Mouse (Mus musculus): ENCODE data around the gene Crybg2. TPM values are rescaled to one million over a fixed set of nuclear protein-coding genes. Genes with fewer than 3 reads are reported as not detected.

The Crybg2 gene
- total and polyA plus RNA-seq, 2 experiments from 2014 or later = 2.8 to 5.9 TPM

- Histone ChIP-seq H3K27me3 (ENCODE audit: insufficient read depth, low read length) (peaks cover 24% of the 10 kb centered on the region; the same call in 1 of the 2 replicates), H3K4me3 (ENCODE audit: low read length) (peak overlapping the region; percentile 32), H3K27ac (no peak overlapping the region), H3K4me1 (ENCODE audit: insufficient read depth, low read length) (no peaks in the 10 kb centered on the region), H3K9me3 (ENCODE audit: low read length) (no peaks in the 10 kb centered on the region), H3K9ac (replicated peaks; ENCODE audit: low read length) (no peak overlapping the region), H3K4me2 (ENCODE audit: low read depth, low read length) (peak overlapping the region; percentile 55), H3K36me3 (ENCODE audit: insufficient read depth, low read length) (no peaks in the 10 kb centered on the region)
- under 1% methylated on average over 46 of the region's 46 CpGs for WGBS
- ATAC-seq (no peak), DNase-seq (ENCODE audit: low spot score) (no peak)
- TF ChIP-seq CTCF (IDR thresholded peaks at IDR 0.05; ENCODE audit: low read depth) = no peak
These were observed 42.4 kb upstream of the Crybg2 start for GRCm38 (mm10) chr4:134018038-134018778.

- TF ChIP-seq CTCF (IDR thresholded peaks at IDR 0.05; ENCODE audit: low read depth) = no peak
- DNase-seq (ENCODE audit: low spot score) (no peak), ATAC-seq (no peak; the same call in 1 of the 2 replicates)
- Histone ChIP-seq H3K27ac (peak within 1 kb of the TSS; percentile 49; the same call in 1 of the 2 replicates), H3K9me3 (ENCODE audit: low read length) (no peaks in the 10 kb centered on the region), H3K9ac (replicated peaks; ENCODE audit: low read length) (peak within 1 kb of the TSS; percentile 21; the same call in 1 of the 2 replicates), H3K4me1 (ENCODE audit: insufficient read depth, low read length) (no peaks in the 10 kb centered on the region), H3K4me2 (ENCODE audit: low read depth, low read length) (peak within 1 kb of the TSS; percentile 55), H3K27me3 (ENCODE audit: insufficient read depth, low read length) (peaks cover 24% of the 10 kb centered on the region; the same call in 1 of the 2 replicates), H3K36me3 (ENCODE audit: insufficient read depth, low read length) (no peaks in the 10 kb centered on the region), H3K4me3 (ENCODE audit: low read length) (peak within 1 kb of the TSS; percentile 33)
- WGBS = under 1% methylated on average over 9 of the region's 9 CpGs
These were observed 41.9 kb upstream of the Crybg2 start, which contains the start of gene Lin28a for GRCm38 (mm10) chr4:134018779-134019145. Gene Lin28a, minus strand, starts transcription at chr4:134018841.

- Histone ChIP-seq H3K36me3 (ENCODE audit: insufficient read depth, low read length) (no peaks in the 10 kb centered on the region), H3K4me1 (ENCODE audit: insufficient read depth, low read length) (no peaks in the 10 kb centered on the region), H3K27me3 (ENCODE audit: insufficient read depth, low read length) (peaks cover 24% of the 10 kb centered on the region; the same call in 1 of the 2 replicates), H3K4me2 (ENCODE audit: low read depth, low read length) (peak overlapping the region; percentile 55), H3K27ac (no peak overlapping the region), H3K4me3 (ENCODE audit: low read length) (peak overlapping the region; percentile 33), H3K9ac (replicated peaks; ENCODE audit: low read length) (no peak overlapping the region), H3K9me3 (ENCODE audit: low read length) (no peaks in the 10 kb centered on the region)
- under 1% methylated on average over 7 of the region's 10 CpGs for WGBS
- DNase-seq (ENCODE audit: low spot score) (no peak), ATAC-seq (peak; percentile 38; the same call in 1 of the 2 replicates)
- no peak for TF ChIP-seq CTCF (IDR thresholded peaks at IDR 0.05; ENCODE audit: low read depth)
These were observed 41.4 kb upstream of the Crybg2 start for GRCm38 (mm10) chr4:134019210-134019609.

GRCm38 (mm10) chr4:134019641-134020351, 40.8 kb upstream of the Crybg2 start:
- Histone ChIP-seq H3K9ac (replicated peaks; ENCODE audit: low read length) (peak overlapping the region; percentile 21), H3K4me1 (ENCODE audit: insufficient read depth, low read length) (no peaks in the 10 kb centered on the region), H3K36me3 (ENCODE audit: insufficient read depth, low read length) (no peaks in the 10 kb centered on the region), H3K4me3 (ENCODE audit: low read length) (peak overlapping the region; percentile 33), H3K9me3 (ENCODE audit: low read length) (no peaks in the 10 kb centered on the region), H3K27me3 (ENCODE audit: insufficient read depth, low read length) (peaks cover 24% of the 10 kb centered on the region; the same call in 1 of the 2 replicates), H3K4me2 (ENCODE audit: low read depth, low read length) (peak overlapping the region; percentile 55), H3K27ac (peak overlapping the region; percentile 49; the same call in 1 of the 2 replicates)
- ATAC-seq (peak; percentile 75), DNase-seq (ENCODE audit: low spot score) (peak; percentile 78)
- no peak for TF ChIP-seq CTCF (IDR thresholded peaks at IDR 0.05; ENCODE audit: low read depth)
- 4% methylated on average over 16 of the region's 16 CpGs for WGBS

GRCm38 (mm10) chr4:134020621-134021020, 40.0 kb upstream of the Crybg2 start:
- peak overlapping the region; percentile 55 for H3K4me2 ChIP-seq (ENCODE audit: low read depth, low read length)
- 0 out of 2 replicates have a peak overlapping the region, but pooled peaks have one; percentile 33 for H3K4me3 ChIP-seq (ENCODE audit: low read length)
- DNase-seq (ENCODE audit: low spot score) = peak; percentile 64

GRCm38 (mm10) chr4:134025802-134026201, 34.8 kb upstream of the Crybg2 start:
- Histone ChIP-seq H3K27ac (no peak overlapping the region), H3K27me3 (ENCODE audit: insufficient read depth, low read length) (no peaks in the 10 kb centered on the region), H3K36me3 (ENCODE audit: insufficient read depth, low read length) (no peaks in the 10 kb centered on the region), H3K4me2 (ENCODE audit: low read depth, low read length) (no peak overlapping the region), H3K4me1 (ENCODE audit: insufficient read depth, low read length) (no peaks in the 10 kb centered on the region), H3K4me3 (ENCODE audit: low read length) (no peak overlapping the region), H3K9ac (replicated peaks; ENCODE audit: low read length) (no peak overlapping the region), H3K9me3 (ENCODE audit: low read length) (no peaks in the 10 kb centered on the region)
- WGBS = 18% methylated on average over 9 of the region's 9 CpGs
- TF ChIP-seq CTCF (IDR thresholded peaks at IDR 0.05; ENCODE audit: low read depth) = no peak
- DNase-seq (ENCODE audit: low spot score) (no peak), ATAC-seq (no peak)

More at GRCm38 (mm10) chr4:134020621-134021020, 40.0 kb upstream of the Crybg2 start:
- Histone ChIP-seq H3K4me1 (ENCODE audit: insufficient read depth, low read length) (no peaks in the 10 kb centered on the region), H3K27ac (no peak overlapping the region), H3K36me3 (ENCODE audit: insufficient read depth, low read length) (no peaks in the 10 kb centered on the region), H3K9ac (replicated peaks; ENCODE audit: low read length) (no peak overlapping the region), H3K9me3 (ENCODE audit: low read length) (no peaks in the 10 kb centered on the region), H3K27me3 (ENCODE audit: insufficient read depth, low read length) (peaks cover 24% of the 10 kb centered on the region; the same call in 1 of the 2 replicates)
- no peak for TF ChIP-seq CTCF (IDR thresholded peaks at IDR 0.05; ENCODE audit: low read depth)
- ATAC-seq = no peak
- 8% methylated on average over 11 of the region's 11 CpGs for WGBS
